Mouse (Mus musculus) spleen, adult 2 months (tissue): Measurements from ENCODE around the gene Uhrf1. TPM values are rescaled to one million over a fixed set of nuclear protein-coding genes. Genes with fewer than 3 reads are reported as not detected.

Experiments used
- DNase-seq, 2 experiments: peaks; one replicate each; pipeline versions ENCODE4 v3.0.0 to v3.0.0-alpha.2; 2012 to 2021; ENCODE audit warnings: low spot score in 2 of 2, low read depth in 1 of 2
- H3K27ac ChIP-seq: fragments of 200-500 bp; 2 replicates; pipeline ENCODE4 v1.5.1; 2012; ENCODE audit warnings: low read length, inconsistent platforms; ENCODE audit not compliant: insufficient read depth
- H3K27me3 ChIP-seq: fragments of 200-500 bp; 2 replicates; pipeline ENCODE4 v1.6.1; 2012; ENCODE audit warnings: mild to moderate bottlenecking, moderate library complexity, low read length, inconsistent platforms; ENCODE audit not compliant: control insufficient read depth, insufficient read depth
- H3K36me3 ChIP-seq: fragments of 200-500 bp; 2 replicates; pipeline ENCODE4 v1.6.1; 2012; ENCODE audit warnings: mild to moderate bottlenecking, low read length, inconsistent platforms; ENCODE audit not compliant: control insufficient read depth, insufficient read depth
- H3K4me1 ChIP-seq: fragments of 200-500 bp; 2 replicates; pipeline ENCODE4 v1.6.1; 2011; ENCODE audit warnings: inconsistent platforms; ENCODE audit not compliant: control insufficient read depth, insufficient read depth, insufficient read length
- H3K4me3 ChIP-seq: fragments of 200-500 bp; 2 replicates; pipeline ENCODE4 v1.5.1; 2011; ENCODE audit warnings: mild to moderate bottlenecking, inconsistent platforms; ENCODE audit not compliant: insufficient read depth, insufficient read length; ENCODE audit errors: extremely low read depth
- CTCF ChIP-seq: fragments of 200-500 bp; IDR thresholded peaks from 2 replicates; pipeline ENCODE4 v1.5.1; 2011; ENCODE audit warnings: mild to moderate bottlenecking, inconsistent platforms; ENCODE audit not compliant: insufficient read depth, insufficient read length, insufficient replicate concordance; ENCODE audit errors: extremely low read depth
- POLR2A ChIP-seq: fragments of 200-500 bp; IDR thresholded peaks from 2 replicates; pipeline ENCODE4 v1.6.1; 2011; ENCODE audit warnings: low read depth, low read length, inconsistent platforms
- WGBS: fragments of 180-500 bp; shearing (Covaris S2); methylation state at CpG from one replicate; pipeline ENCODE4 v1.1.7; 2018; 5-methylcytosine and 5-hydroxymethylcytosine counted together
- polyA plus RNA-seq: library from polyadenylated mRNA; depleted of rRNA; stranded (reverse); fragments of >200 nt; gene quantifications from 2 replicates; pipeline ENCODE4 v1.2.3, GENCODE M21; 2012

Uhrf1 gene
- polyA plus RNA-seq, 1 experiment: 16.5 TPM

DNA sequence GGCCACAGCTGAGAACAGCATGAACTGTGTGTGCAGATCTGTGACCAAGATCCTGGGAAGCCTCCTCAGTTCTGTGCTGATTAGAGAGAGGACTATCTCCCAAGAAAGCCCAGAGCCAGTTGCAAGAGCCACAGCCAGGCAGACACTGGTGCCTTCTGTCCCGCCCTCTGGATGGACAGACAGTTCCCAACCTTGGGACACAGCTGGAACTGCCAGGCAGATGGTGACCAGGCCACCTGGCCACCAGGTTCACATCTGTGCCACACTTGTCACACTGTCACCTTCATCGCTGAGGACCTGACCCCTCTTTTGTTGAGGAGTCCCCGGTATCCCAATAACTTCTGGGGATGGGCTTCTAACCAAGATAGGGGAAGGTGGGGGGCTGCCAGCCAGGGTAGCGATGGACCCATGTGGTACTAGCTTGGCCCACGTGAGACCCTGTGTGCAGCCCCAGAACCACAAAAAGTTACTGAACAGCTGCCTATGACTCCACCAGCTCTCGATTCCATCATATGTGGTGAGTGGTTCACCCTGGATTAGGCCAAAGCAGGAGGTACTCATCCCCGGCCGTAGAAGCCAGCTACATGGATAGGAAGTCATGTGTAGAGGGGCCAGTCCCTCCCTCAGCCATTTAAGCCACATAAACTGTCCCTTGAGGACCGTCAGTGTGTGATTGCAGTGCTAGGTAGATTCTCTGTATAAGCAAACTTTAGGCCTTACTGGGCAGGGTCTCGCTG lies 43.7 kb upstream of the Uhrf1 start:
- Histone ChIP-seq H3K27me3 (no peaks in the 10 kb centered on the region), H3K27ac (no peak overlapping the region), H3K4me1 (peaks cover 18% of the 10 kb centered on the region), H3K36me3 (peaks cover 23% of the 10 kb centered on the region), H3K4me3 (no peak overlapping the region)
- WGBS: 94% methylated on average over 10 of the region's 10 CpGs
- TF ChIP-seq POLR2A: no peak
- TF ChIP-seq CTCF: no peak
- DNase-seq: no peak

DNA sequence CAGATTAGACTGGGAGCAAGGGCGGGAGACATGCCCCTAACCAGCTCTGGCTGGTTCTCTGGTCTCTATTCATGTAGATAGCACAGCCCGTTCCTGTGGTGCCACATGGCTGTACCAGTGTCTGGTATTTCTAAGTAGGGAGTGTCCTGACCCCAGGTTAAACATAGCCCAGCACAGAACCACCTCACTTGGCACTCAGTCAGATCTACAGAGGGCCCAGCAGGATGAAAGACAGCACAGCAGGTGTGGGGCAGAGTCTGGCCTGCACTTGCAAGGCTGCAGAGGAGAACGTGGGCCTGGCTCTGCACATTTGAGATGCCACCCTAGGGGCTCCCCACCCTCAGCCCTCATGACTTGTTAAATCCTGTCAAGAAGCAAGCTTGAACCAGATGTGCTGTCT lies 42.0 kb upstream of the Uhrf1 start:
- Histone ChIP-seq H3K4me1 (peaks cover 30% of the 10 kb centered on the region), H3K27me3 (no peaks in the 10 kb centered on the region), H3K36me3 (peaks cover 23% of the 10 kb centered on the region), H3K4me3 (no peak overlapping the region), H3K27ac (no peak overlapping the region)
- TF ChIP-seq POLR2A: no peak
- TF ChIP-seq CTCF: no peak
- 78% methylated on average over 3 of the region's 3 CpGs for WGBS
- no peak for DNase-seq

DNA sequence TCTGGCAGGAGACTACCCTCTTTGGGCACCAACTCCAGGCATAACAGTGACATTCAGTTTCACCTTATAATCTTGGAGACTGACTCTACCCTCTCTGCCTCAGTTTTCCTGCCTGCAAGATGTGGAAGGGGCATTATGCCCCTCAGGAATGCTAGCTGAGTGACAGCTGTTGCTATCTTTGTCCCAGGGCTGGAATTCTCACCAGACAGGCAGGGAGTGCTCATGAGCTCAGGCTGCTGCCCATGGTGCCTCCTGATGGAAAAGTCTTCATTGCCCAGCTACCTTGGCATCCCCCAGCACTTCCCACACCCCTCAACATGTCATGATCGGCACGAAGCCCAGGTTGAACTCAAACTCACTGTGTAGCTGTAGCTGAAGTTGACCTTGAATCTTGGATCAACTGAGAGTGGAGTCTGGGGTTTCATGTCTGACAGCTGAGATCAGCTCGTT lies 40.5 kb upstream of the Uhrf1 start:
- no peak for DNase-seq
- no peak for TF ChIP-seq CTCF
- no peak for TF ChIP-seq POLR2A
- Histone ChIP-seq H3K4me1 (peaks cover 31% of the 10 kb centered on the region), H3K36me3 (peaks cover 23% of the 10 kb centered on the region), H3K27me3 (no peaks in the 10 kb centered on the region), H3K4me3 (no peak overlapping the region), H3K27ac (no peak overlapping the region)
- WGBS: 82% methylated on average over 3 of the region's 3 CpGs

DNA sequence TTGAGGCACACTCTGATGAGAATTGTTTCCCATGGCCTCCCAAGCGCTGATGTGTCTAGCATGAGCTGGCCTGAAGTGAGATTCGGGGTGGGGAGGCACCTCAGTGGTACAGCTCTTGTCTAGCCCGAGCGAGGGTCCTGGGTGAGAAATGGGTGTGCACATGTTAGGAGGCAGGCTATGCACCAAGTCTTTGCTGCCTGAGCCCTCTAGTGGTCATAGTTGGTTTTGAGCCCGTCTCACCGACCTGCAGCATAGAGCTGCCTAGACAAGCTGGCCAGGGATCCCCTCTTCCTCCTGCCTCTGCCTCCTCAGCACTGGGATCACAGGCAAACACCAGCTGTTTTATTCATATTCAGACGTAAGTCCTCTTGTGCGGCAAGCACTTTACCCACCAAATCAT lies 39.1 kb upstream of the Uhrf1 start:
- 37% methylated on average over 8 of the region's 8 CpGs for WGBS
- Histone ChIP-seq H3K4me3 (no peak overlapping the region), H3K27me3 (no peaks in the 10 kb centered on the region), H3K36me3 (peaks cover 17% of the 10 kb centered on the region), H3K27ac (peak overlapping the region; percentile 21; the same call in 1 of the 2 replicates), H3K4me1 (peaks cover 23% of the 10 kb centered on the region)
- peak; percentile 76; the same call in 1 of the 2 replicates for TF ChIP-seq CTCF
- TF ChIP-seq POLR2A: no peak
- DNase-seq: peak; percentile 67 to 83

DNA sequence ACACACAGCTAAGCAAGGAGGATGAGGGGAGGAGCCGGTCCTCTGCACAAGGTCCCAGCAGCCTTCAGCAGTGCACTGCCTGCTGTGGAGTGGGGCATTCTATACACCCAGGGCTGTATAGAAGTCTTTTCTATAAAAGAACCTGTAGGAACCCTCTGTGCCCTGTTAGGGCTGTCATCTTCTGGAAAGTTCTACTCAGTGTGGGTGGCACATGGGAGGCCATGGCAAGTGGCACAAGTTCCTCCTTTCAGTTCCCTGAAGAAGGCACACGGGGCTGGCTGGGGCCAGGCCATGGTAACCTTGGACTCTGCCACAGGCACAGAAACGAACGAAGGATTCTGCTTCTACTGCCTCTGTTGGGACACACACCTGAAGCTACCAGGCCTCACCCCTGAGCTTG lies 38.1 kb upstream of the Uhrf1 start:
- Histone ChIP-seq H3K36me3 (peaks cover 7% of the 10 kb centered on the region), H3K4me3 (no peak overlapping the region), H3K4me1 (peaks cover 17% of the 10 kb centered on the region; the same call in 1 of the 2 replicates), H3K27me3 (no peaks in the 10 kb centered on the region), H3K27ac (peak overlapping the region; percentile 82)
- TF ChIP-seq CTCF (no peak), POLR2A (no peak)
- WGBS: 36% methylated on average over 4 of the region's 4 CpGs
- DNase-seq: peak; percentile 54 to 67

DNA sequence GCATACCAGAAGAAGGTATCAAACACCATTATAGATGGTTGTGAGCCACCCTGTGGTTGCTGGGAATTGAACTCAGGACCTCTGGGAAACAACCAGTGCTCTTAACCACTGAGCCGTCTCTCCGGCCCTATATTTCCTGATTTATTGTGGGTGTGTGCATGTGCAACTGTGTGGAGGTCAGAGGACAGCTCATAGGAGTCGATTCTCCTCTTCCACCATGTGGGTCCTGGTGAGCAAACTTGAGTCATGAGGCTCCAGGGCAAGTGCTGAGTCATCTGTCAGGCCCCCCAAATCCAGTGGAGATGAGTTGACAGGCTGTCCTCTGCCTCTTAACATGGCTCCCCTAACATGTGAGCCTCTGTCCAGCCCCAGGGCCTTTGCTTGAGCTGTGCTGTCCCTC lies 37.3 kb upstream of the Uhrf1 start:
- WGBS: 50% methylated on average over 3 of the region's 3 CpGs
- H3K4me1 ChIP-seq: peaks cover 17% of the 10 kb centered on the region; the same call in 1 of the 2 replicates
- no peak overlapping the region for H3K4me3 ChIP-seq
- TF ChIP-seq CTCF (no peak), POLR2A (no peak)
- H3K36me3 ChIP-seq: peaks cover 6% of the 10 kb centered on the region
- no peaks in the 10 kb centered on the region for H3K27me3 ChIP-seq
- H3K27ac ChIP-seq: peak overlapping the region; percentile 82
- no peak for DNase-seq

DNA sequence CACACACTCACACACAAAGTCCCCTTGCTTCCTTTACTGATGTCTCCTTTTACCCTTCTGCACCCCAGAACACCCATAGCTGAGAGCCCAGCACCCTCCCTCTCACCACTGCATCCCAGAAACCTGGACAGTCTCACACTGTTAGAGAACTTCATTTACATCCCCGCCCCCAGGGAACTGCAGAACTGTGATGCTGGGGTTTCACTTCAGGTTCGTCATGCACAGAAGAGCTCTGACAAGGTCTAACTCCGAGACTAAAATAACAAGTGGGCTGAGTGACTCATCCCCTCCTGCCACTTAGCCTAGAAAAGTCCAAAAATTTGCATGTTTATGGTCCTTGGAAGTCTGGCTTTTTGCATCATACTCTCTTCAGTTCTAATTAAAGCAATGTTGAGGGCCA lies 36.9 kb upstream of the Uhrf1 start:
- Histone ChIP-seq H3K4me1 (peaks cover 17% of the 10 kb centered on the region; the same call in 1 of the 2 replicates), H3K36me3 (peaks cover 9% of the 10 kb centered on the region), H3K27ac (peak overlapping the region; percentile 93), H3K4me3 (no peak overlapping the region), H3K27me3 (no peaks in the 10 kb centered on the region)
- TF ChIP-seq POLR2A (no peak), CTCF (no peak)
- WGBS: 27% methylated on average over 3 of the region's 3 CpGs
- peak; percentile 77 to 80 for DNase-seq
